Mouse (Mus musculus): ENCODE results near the gene Josd2. TPM values are rescaled to one million over a fixed set of nuclear protein-coding genes. Genes with fewer than 3 reads are reported as not detected.

Gene Josd2
- total and polyA plus RNA-seq, 2 experiments from 2014 or later = 22.7 to 38.5 TPM

DNA sequence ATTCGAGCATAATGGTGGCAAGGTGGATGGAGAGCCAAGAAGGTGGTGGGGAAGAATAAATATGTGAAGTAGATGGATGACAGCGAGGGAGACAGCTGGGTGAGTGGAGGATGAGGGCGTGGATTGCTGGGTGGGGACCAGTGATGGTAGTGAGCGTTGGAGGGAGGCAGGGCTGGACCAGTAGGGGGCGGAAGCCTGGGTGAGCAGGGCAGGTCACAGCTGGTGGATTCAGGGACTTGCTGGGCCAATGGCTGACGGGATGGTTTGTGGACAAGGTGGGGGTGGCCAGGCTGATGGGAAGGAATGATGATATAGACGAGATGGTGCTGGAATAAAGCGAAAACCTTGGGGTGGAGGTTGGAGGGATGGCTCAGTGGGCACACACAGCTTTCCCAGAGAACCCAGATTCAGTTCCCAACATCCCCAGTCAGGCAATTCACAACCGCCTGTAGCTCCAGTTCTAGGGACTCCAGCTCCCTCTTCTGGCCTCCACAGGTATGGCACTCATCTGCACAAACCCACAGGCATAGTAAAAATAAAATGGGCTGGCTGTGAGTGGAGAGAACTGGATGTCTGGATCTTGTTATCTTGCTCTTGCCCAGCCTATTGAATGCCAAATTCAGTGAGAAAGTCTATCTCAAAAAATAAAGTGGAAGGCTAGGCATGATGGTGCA is 51.6 kb downstream of the Josd2 start:
- H3K4me3 ChIP-seq (ENCODE audit: low read depth, low read length) = no peak overlapping the region
- no peak overlapping the region for H3K27ac ChIP-seq (ENCODE audit: low read depth, low read length)
- ATAC-seq (ENCODE audit: low FRiP score) = no peak
- no peak overlapping the region for H3K4me2 ChIP-seq (ENCODE audit: low read depth, low read length, poor library complexity, severe bottlenecking)
- peak; percentile 35 for TF ChIP-seq CTCF (IDR thresholded peaks at IDR 0.05)
- no peak overlapping the region for H3K9ac ChIP-seq (replicated peaks; ENCODE audit: low read length, poor library complexity, severe bottlenecking)
- peaks cover 4% of the 10 kb centered on the region; the same call in 1 of the 2 replicates for H3K4me1 ChIP-seq (ENCODE audit: insufficient read depth, low read length)
- H3K9me3 ChIP-seq (ENCODE audit: low read length) = no peaks in the 10 kb centered on the region
- WGBS = 73% methylated on average over 9 of the region's 9 CpGs
- DNase-seq (ENCODE audit: low spot score) = no peak
- H3K36me3 ChIP-seq (ENCODE audit: insufficient read depth, low read length) = no peaks in the 10 kb centered on the region
- 0 out of 2 replicates have a peak, but pooled peaks cover 13% of the 10 kb centered on the region for H3K27me3 ChIP-seq (ENCODE audit: insufficient read depth, low read length)

DNA sequence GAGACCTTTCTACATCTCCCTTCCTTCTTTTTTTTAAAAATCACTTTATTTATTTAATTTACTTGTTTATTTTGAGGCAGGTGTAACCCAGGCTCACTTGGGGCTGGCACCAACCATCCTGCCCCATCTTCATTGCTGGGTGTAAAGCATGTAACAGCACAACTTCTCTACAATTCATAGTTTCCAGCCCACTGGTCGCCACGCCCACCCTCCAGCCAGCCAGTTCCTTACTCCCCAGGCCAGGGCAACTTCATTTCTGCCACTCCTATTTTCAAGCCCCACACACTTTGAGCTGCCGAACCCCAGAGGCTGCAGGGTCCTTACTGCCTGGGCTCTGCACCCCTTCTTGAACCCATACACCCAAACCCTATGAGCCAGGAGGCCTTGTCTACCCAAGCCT is 53.2 kb downstream of the Josd2 start:
- Histone ChIP-seq H3K9me3 (ENCODE audit: low read length) (no peaks in the 10 kb centered on the region), H3K9ac (replicated peaks; ENCODE audit: low read length, poor library complexity, severe bottlenecking) (no peak overlapping the region), H3K27ac (ENCODE audit: low read depth, low read length) (no peak overlapping the region), H3K4me2 (ENCODE audit: low read depth, low read length, poor library complexity, severe bottlenecking) (no peak overlapping the region), H3K4me1 (ENCODE audit: insufficient read depth, low read length) (peaks cover 4% of the 10 kb centered on the region; the same call in 1 of the 2 replicates), H3K4me3 (ENCODE audit: low read depth, low read length) (no peak overlapping the region), H3K36me3 (ENCODE audit: insufficient read depth, low read length) (no peaks in the 10 kb centered on the region), H3K27me3 (ENCODE audit: insufficient read depth, low read length) (0 out of 2 replicates have a peak, but pooled peaks cover 17% of the 10 kb centered on the region)
- 76% methylated on average over 3 of the region's 3 CpGs for WGBS
- no peak for TF ChIP-seq CTCF (IDR thresholded peaks at IDR 0.05)
- no peak for ATAC-seq (ENCODE audit: low FRiP score)
- DNase-seq (ENCODE audit: low spot score) = no peak

Small RNA genes lying within 50 kb of the gene (microRNA-seq; reads per million reads assigned to microRNA genes)
- gene Mir7052 (ENCODE audit: borderline number of aligned reads) = not detected

Other genes with a start within 250 kb of the Josd2 start
- not detected in 2 replicates for gene Klk1, start 242.6 kb upstream of the Josd2 start, total RNA-seq (2014; rRNA removed)
- gene Klk1, start 242.6 kb upstream of the Josd2 start, polyA plus RNA-seq (2015; fragmentation: Nextera tagmentation; extraction: Ambion mirVana) = not detected in 2 replicates
- gene Gm36864, start 231.8 kb upstream of the Josd2 start, total RNA-seq (2014; rRNA removed) = not detected in 2 replicates
- gene Gm36864, start 231.8 kb upstream of the Josd2 start, polyA plus RNA-seq (2015; fragmentation: Nextera tagmentation; extraction: Ambion mirVana) = not detected in 2 replicates
- 0.38 and 0.88 TPM in 2 replicates for gene 1700028J19Rik, start 221.3 kb upstream of the Josd2 start, total RNA-seq (2014; rRNA removed)
- gene 1700028J19Rik, start 221.3 kb upstream of the Josd2 start, polyA plus RNA-seq (2015; fragmentation: Nextera tagmentation; extraction: Ambion mirVana) = 1.6 and 2.2 TPM in 2 replicates
- gene 2410002F23Rik, start 221.3 kb upstream of the Josd2 start, total RNA-seq (2014; rRNA removed) = 329 and 379 TPM in 2 replicates
- gene 2410002F23Rik, start 221.3 kb upstream of the Josd2 start, polyA plus RNA-seq (2015; fragmentation: Nextera tagmentation; extraction: Ambion mirVana) = 279 and 286 TPM in 2 replicates
- gene Acp4, start 210.6 kb upstream of the Josd2 start, total RNA-seq (2014; rRNA removed) = not detected in 2 replicates
- not detected in 2 replicates for gene Acp4, start 210.6 kb upstream of the Josd2 start, polyA plus RNA-seq (2015; fragmentation: Nextera tagmentation; extraction: Ambion mirVana)
- gene Gm15517, start 206.5 kb upstream of the Josd2 start, total RNA-seq (2014; rRNA removed) = not detected in 2 replicates
- gene Gm15517, start 206.5 kb upstream of the Josd2 start, polyA plus RNA-seq (2015; fragmentation: Nextera tagmentation; extraction: Ambion mirVana) = not detected in 2 replicates
- 3.2 and 3.9 TPM in 2 replicates for gene Clec11a, start 161.1 kb upstream of the Josd2 start, total RNA-seq (2014; rRNA removed)
- gene Clec11a, start 161.1 kb upstream of the Josd2 start, polyA plus RNA-seq (2015; fragmentation: Nextera tagmentation; extraction: Ambion mirVana) = 3.5 and 3.8 TPM in 2 replicates
- 48.1 and 60.3 TPM in 2 replicates for gene Shank1, start 157.7 kb upstream of the Josd2 start, total RNA-seq (2014; rRNA removed)
- gene Shank1, start 157.7 kb upstream of the Josd2 start, polyA plus RNA-seq (2015; fragmentation: Nextera tagmentation; extraction: Ambion mirVana) = 33.9 and 39.2 TPM in 2 replicates
- gene Syt3, start 83.9 kb upstream of the Josd2 start, total RNA-seq (2014; rRNA removed) = 119 and 144 TPM in 2 replicates
- 88.4 and 96.7 TPM in 2 replicates for gene Syt3, start 83.9 kb upstream of the Josd2 start, polyA plus RNA-seq (2015; fragmentation: Nextera tagmentation; extraction: Ambion mirVana)
- 0.38 and 1.4 TPM in 2 replicates for gene 1700008O03Rik, start 82.2 kb upstream of the Josd2 start, total RNA-seq (2014; rRNA removed)
- gene 1700008O03Rik, start 82.2 kb upstream of the Josd2 start, polyA plus RNA-seq (2015; fragmentation: Nextera tagmentation; extraction: Ambion mirVana) = 3.8 and 5.2 TPM in 2 replicates
- gene Lrrc4b, start 39.0 kb upstream of the Josd2 start, total RNA-seq (2014; rRNA removed) = 589 and 657 TPM in 2 replicates
- gene Lrrc4b, start 39.0 kb upstream of the Josd2 start, polyA plus RNA-seq (2015; fragmentation: Nextera tagmentation; extraction: Ambion mirVana) = 24.2 and 26.9 TPM in 2 replicates
- 7.1 and 11.8 TPM in 2 replicates for gene Aspdh, start 2.6 kb upstream of the Josd2 start, total RNA-seq (2014; rRNA removed)
- 2.1 and 3.7 TPM in 2 replicates for gene Aspdh, start 2.6 kb upstream of the Josd2 start, polyA plus RNA-seq (2015; fragmentation: Nextera tagmentation; extraction: Ambion mirVana)
- gene Emc10, start 28.5 kb downstream of the Josd2 start, total RNA-seq (2014; rRNA removed) = 247 and 273 TPM in 2 replicates
- 150 and 154 TPM in 2 replicates for gene Emc10, start 28.5 kb downstream of the Josd2 start, polyA plus RNA-seq (2015; fragmentation: Nextera tagmentation; extraction: Ambion mirVana)
- gene Fam71e1, start 28.6 kb downstream of the Josd2 start, total RNA-seq (2014; rRNA removed) = 18.5 and 19.3 TPM in 2 replicates
- gene Fam71e1, start 28.6 kb downstream of the Josd2 start, polyA plus RNA-seq (2015; fragmentation: Nextera tagmentation; extraction: Ambion mirVana) = 23.8 and 27.7 TPM in 2 replicates
- 0.27 and 0.38 TPM in 2 replicates for gene Mybpc2, start 56.7 kb downstream of the Josd2 start, total RNA-seq (2014; rRNA removed)
- gene Mybpc2, start 56.7 kb downstream of the Josd2 start, polyA plus RNA-seq (2015; fragmentation: Nextera tagmentation; extraction: Ambion mirVana) = 0.28 and 0.34 TPM in 2 replicates
- gene Spib, start 64.1 kb downstream of the Josd2 start, total RNA-seq (2014; rRNA removed) = 0.19 TPM in 1 of 2 replicates, not detected in the other
- 0.14 TPM in 1 of 2 replicates, not detected in the other for gene Spib, start 64.1 kb downstream of the Josd2 start, polyA plus RNA-seq (2015; fragmentation: Nextera tagmentation; extraction: Ambion mirVana)
- 12.9 and 17.5 TPM in 2 replicates for gene Pold1, start 80.9 kb downstream of the Josd2 start, total RNA-seq (2014; rRNA removed)
- gene Pold1, start 80.9 kb downstream of the Josd2 start, polyA plus RNA-seq (2015; fragmentation: Nextera tagmentation; extraction: Ambion mirVana) = 8.8 and 9.6 TPM in 2 replicates
- 46.8 and 47.7 TPM in 2 replicates for gene Nr1h2, start 86.0 kb downstream of the Josd2 start, total RNA-seq (2014; rRNA removed)
- 41.2 and 48.0 TPM in 2 replicates for gene Nr1h2, start 86.0 kb downstream of the Josd2 start, polyA plus RNA-seq (2015; fragmentation: Nextera tagmentation; extraction: Ambion mirVana)
- not detected in 2 replicates for gene Napsa, start 104.4 kb downstream of the Josd2 start, total RNA-seq (2014; rRNA removed)
- gene Napsa, start 104.4 kb downstream of the Josd2 start, polyA plus RNA-seq (2015; fragmentation: Nextera tagmentation; extraction: Ambion mirVana) = 0.79 and 0.82 TPM in 2 replicates
- gene Kcnc3, start 122.7 kb downstream of the Josd2 start, total RNA-seq (2014; rRNA removed) = 17.2 and 25.4 TPM in 2 replicates
- 6.2 and 6.6 TPM in 2 replicates for gene Kcnc3, start 122.7 kb downstream of the Josd2 start, polyA plus RNA-seq (2015; fragmentation: Nextera tagmentation; extraction: Ambion mirVana)
- gene Myh14, start 202.9 kb downstream of the Josd2 start, total RNA-seq (2014; rRNA removed) = 8.8 and 11.0 TPM in 2 replicates
- 6.9 and 7.9 TPM in 2 replicates for gene Myh14, start 202.9 kb downstream of the Josd2 start, polyA plus RNA-seq (2015; fragmentation: Nextera tagmentation; extraction: Ambion mirVana)
- not detected in 2 replicates for gene Izumo2, start 240.8 kb downstream of the Josd2 start, total RNA-seq (2014; rRNA removed)
- gene Izumo2, start 240.8 kb downstream of the Josd2 start, polyA plus RNA-seq (2015; fragmentation: Nextera tagmentation; extraction: Ambion mirVana) = not detected in 2 replicates